Mouse (Mus musculus): Measurements from ENCODE around the gene Olfr159. TPM values are rescaled to one million over a fixed set of nuclear protein-coding genes. Genes with fewer than 3 reads are reported as not detected.
"Not testable (repeated sequence)": the region's sequence is repeated elsewhere in the genome, so short reads cannot be mapped to it uniquely, and the experiment has no call there.

Gene Olfr159
- total RNA-seq (2021): not detected

DNA sequence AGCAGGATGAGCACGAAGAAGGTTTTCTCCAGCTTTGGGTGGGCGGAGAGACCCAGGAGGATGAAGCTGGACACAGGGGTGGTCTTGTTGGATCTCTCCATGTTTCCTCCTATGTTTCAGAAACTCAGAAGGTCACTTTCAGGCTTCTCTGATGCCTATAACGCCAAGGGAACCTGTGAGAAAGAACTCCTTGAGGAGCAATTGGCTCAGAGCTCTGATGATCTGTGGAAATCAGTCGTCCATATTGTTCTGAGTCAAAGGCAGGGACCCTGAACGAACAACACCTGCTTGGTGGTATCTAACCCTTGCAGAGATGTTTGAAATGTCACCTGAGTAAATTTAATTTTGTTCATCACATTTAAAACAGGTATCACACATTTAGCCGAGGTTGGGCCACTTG, at the start of gene Olfr159:
TSS of gene Olfr159 (minus strand) at position 101 of the 400 bp plus-strand sequence.
- no peak for DNase-seq (ENCODE audit: extremely low spot score in 1 of 2, low spot score in 1 of 2)

DNA sequence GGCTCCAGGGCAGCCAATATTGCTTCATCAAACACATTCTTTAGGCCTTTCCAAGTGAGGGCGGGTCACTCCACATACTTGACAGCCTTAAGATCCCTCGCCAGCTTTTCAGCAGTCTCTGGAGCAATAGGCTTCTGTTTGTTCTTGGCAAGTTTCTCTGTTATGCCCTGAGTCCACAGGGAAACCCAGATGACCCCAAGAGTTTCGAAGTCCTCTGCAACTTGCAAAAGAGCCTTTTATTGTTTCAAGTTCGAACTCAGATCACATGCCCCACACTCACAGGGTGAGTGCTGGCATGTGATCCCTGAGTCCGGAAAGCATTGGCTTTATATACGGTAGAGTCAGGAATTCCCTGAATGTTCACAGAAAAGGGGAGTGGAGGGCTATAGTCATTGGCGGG, 28.1 kb upstream of the Olfr159 start:
- DNase-seq (ENCODE audit: extremely low spot score in 1 of 2, low spot score in 1 of 2): no peak

DNA sequence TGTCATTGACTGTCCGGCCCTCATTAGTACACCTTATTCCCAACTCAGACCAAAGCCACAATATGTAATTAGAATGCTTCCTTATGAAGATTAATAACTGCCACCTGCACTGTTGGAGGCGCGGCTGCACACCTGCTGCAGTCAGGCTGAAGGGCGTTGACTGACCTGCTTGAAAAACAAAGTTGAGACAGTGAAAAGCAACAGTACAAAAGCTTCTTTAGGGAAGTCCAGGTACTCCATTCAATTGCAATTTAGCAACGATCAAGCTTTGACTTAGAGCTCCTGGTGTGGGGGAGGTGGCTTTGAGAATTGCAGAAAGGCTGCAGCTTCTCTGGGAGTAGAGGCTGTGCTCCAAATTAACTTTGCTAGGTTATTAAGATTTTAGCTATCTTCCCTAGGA, 25.0 kb upstream of the Olfr159 start:
- not testable (repeated sequence) for DNase-seq (ENCODE audit: extremely low spot score in 1 of 2, low spot score in 1 of 2)

DNA sequence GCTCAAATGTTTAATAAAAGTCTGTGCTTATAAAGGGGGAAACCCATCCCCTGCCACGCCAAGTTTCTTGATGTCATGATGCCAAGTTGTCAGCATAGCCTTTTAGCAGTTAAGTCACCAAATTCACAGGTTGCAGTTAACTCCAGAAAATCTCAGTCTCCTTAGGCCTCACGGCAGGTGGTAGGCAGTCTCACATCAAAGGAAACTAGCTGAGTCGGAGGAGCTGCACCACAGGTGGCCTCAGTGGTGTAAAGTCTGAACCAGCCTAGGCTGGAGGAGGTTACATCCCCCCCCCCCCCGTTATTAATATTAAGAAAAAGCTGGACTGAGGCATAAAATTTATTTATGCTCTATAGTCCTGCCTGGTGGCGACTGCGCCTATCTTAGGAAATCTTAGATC, 24.5 kb upstream of the Olfr159 start:
- DNase-seq (ENCODE audit: extremely low spot score in 1 of 2, low spot score in 1 of 2): no peak

DNA sequence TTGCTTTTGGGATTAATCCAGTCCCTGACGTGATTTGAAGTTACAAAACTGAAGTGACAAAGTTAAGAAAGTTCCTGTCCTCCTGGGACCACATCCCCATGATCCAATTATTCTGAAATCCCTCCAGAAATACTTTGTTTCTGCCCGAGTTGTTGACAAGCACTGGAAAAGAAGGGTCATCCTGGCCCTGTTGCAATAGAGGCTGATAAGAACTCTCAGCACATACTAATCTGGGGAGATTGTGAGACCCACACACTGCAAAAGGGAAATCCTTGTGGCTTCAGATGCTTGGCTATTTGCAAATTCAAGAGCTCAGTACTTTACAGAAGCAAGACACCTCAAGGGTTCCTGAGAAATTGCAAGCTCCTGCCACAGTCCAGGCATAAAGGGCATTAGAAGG, 1.5 kb upstream of the Olfr159 start:
- DNase-seq (ENCODE audit: extremely low spot score in 1 of 2, low spot score in 1 of 2): no peak

DNA sequence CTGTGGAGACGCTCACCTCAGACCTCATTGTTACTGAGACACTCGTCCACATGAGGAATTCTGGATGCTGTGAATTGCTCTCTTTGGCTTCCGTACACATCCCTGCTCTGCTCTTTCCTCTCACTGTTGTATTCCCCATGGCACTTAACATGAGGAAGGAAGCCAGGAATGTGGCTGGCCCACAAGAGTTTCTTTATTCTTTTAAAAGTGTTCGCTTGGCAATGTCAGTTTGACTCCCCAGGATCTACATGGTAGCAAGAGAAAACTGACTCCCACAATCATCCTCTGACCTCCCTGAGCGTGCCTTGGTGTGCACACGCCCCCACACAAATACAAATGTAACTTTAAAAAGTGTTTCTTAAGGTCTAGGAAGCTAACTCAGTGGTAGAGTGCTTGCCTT, 817 bp upstream of the Olfr159 start:
- no peak for DNase-seq (ENCODE audit: extremely low spot score in 1 of 2, low spot score in 1 of 2)

DNA sequence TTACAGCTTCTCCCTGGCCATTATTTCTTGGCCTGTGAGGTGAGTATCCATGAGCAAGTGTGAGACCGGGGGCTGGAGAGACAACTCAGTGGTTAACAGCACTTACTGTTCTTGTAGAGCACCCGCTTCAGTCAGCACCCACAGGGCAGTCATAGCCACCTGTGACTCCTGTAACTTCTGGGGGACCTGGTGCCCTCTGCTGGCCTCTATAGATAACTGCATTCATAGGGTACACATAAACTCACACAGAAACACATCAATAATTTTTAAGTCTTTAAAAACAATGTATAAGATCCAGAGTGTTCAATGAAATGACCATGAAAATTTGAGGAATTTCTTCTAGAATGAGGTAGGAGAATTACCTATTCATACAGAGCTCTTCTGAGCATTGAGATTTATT, 1.4 kb downstream of the Olfr159 start:
- DNase-seq (ENCODE audit: extremely low spot score in 1 of 2, low spot score in 1 of 2): no peak

DNA sequence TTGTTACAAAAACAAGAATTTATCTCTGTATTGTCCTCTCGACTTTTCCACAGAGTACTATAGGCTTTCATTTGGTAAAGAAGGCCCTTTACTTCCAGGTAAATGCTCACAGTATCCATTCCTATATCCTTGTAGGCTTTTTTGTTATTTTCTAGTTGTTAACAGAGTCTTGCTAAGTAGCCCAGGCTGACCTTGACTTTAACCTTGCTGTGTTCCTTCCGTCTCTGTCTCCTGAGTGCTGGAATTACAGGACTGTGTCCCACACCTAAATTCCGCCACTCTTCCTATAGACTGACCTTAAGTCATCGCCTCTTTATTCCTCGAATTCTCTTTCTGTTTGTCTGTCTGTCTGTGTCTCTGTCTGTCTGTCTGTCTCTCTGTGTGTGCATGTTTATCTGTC, 2.5 kb downstream of the Olfr159 start:
- no peak for DNase-seq (ENCODE audit: extremely low spot score in 1 of 2, low spot score in 1 of 2)

DNA sequence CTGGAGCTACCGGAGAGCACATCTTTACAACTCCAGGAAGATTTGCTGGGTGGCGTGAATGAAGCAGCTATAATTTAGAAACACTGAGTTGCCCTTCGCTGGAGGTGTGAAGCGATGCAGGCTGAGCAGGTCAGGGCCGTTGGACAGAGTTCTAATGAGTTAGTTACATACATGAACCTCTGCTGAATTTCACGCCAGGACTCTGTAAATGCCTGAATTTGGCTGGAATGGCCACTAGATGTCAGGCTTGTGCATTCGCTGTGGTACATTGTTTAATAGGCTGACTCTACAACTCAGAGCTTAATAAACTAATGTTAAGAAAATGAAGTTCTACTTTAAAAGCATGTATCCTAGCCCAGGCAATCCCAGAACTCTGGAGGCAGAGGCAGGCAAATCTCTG, 7.4 kb downstream of the Olfr159 start:
- peak; percentile 28 to 61 for DNase-seq (ENCODE audit: extremely low spot score in 1 of 2, low spot score in 1 of 2)

DNA sequence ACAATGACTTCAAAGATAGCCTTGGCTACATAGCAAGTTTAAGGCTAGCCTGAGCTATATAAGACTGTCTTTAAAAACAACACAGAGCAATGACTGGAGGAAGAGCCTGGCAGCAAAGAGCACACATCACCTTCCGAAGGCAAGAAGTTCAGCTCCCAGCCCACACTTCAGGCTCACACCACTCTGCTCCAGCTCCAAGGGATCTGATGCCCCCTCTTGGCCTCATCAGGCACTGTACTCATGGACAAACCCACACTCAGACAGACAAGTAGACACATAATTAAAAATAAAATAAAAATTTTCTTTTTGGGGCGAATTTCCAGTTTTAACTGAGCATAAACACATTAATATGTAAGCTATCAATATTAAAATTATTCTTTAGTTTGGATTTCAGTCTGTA, 9.5 kb downstream of the Olfr159 start:
- DNase-seq (ENCODE audit: extremely low spot score in 1 of 2, low spot score in 1 of 2): no peak

DNA sequence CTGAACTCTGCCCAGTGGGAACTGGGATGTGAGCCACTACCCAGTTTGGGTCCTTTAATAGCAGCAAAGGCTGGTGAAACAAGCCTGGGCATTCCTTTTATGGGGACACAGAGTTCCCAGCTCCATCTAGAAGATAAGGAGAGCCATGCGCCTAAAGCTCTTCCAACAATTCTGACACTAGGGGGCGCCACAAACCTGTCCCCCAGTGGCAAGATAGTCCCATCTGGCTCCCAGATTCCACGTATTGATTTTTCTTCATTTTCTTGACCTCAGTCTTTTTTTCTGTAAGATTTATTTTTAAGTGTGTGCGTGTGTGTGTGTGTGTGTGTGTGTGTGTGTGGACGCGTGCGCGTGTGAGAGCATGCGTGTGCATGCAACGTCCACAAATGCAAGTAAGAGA, 10.3 kb downstream of the Olfr159 start:
- peak in 1 of 2 experiments; percentile 59 for DNase-seq (ENCODE audit: extremely low spot score in 1 of 2, low spot score in 1 of 2)

DNA sequence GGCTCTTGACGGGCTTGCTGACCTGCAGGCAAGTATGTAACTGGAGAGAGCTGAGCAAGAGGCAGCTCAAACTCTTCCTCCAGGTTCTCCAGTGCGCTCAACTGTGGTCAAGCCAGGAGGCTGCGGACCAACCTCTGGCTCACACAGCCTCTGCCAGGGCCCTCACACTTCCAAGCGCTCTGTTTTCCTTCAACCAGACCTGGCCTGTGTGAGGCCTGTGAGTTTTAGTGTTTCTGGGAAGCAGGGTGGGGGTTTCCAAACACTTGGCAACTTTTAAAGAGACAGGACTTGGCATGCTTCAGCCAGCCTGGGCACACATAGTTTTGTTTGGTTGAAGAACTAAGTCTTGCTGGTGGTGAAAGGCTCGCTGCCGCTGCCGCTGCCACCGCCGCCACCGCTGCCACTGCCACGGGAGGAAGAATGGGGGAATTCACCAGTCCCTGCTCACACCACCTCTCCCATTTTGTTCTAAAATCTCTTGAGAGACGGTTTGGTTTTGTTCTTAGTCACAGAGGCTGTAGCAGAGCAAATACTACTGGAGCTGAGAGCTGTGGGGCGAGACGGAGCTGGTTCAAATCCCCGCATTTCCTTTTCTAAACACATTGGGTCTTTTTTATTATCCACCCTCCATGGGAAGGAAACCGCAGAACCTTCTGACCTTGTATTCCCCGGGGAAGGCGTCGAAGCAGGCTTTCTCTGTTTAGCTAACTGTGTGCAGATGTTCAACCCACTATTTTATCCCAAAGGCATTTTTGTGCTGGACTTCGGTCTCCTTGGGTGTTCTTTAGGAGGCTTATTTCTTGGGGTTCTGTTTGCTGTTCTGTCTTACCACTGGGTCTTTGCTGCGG, 11.0 kb downstream of the Olfr159 start:
- DNase-seq (ENCODE audit: extremely low spot score in 1 of 2, low spot score in 1 of 2): peak in 1 of 2 experiments; percentile 8

DNA sequence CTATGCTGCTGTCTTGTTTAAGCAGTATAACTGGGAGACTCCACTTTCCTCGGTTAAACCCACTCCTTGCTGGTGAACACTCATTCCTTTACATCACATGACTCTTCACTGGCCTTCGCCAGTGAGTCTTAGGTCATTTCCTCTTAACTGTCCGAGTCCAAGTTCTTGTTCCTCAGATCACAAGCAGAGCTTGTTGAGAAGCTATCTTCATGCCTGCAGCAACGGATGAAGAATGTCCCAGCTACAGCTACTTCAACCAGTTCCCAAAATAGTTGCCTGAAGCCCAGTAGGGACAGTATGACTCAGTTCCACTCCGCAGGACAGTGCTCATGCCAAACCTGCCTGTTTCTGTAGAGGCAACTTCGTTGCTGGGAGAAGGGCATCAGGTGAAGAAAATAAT, 13.6 kb downstream of the Olfr159 start:
- DNase-seq (ENCODE audit: extremely low spot score in 1 of 2, low spot score in 1 of 2): no peak

DNA sequence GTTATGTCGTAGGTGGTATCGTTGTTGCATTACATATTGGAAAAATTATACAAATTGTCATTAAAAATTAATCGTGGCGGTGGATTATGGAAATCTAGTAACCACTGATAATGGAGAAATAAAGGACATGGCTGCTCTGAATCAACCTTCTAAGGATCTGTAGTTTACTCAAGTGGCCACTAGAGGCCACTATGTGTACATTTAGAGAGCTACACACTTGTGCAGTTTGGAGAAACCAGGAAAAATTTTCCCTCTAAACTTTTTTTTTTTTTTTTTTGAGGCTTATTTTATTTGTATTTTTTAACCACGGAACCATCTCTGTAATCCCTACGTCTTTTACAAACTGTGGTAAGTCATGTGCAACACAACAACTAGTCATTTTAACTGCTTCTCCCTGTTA, 25.6 kb downstream of the Olfr159 start:
- DNase-seq (ENCODE audit: extremely low spot score in 1 of 2, low spot score in 1 of 2): no peak

DNA sequence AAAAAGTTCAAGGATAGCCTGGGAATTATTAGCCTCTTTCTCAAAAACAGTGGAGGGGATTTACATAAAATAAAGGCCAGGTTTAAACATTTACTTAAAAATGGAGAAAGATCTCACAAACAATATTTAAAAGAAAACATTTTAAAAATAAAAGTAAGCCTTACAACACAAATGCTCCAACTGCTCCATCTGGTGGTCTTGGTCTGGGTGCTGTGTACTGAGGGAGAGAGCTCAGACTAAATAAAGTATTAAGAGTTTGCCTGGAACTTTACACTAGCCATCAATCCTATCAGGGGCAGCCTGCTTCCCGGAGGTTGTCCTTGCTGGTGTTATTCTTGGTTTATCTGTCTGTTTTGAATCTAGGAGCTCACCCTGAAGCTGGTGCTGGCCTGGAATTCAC, 27.7 kb downstream of the Olfr159 start:
- DNase-seq (ENCODE audit: extremely low spot score in 1 of 2, low spot score in 1 of 2): no peak

DNA sequence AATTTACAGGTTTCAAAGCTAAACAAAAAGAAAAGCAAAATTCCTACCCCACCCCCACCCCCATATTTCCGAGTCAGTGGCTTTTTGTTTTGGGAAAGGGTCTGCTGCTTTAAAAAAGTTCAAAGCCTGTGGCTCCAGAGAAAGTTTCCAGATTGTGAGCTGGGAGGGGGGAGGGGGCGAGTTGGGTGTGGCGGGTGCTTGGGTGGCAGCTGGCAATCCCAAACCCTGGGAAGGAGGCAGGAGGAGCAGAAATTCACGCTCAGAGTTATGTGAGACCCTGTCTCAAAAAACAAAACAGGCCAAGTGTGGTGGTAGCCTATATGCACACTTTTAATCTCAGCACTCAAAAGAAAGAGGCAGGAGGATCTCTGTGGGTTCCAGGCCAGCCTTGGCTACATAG, 28.2 kb downstream of the Olfr159 start:
- DNase-seq (ENCODE audit: extremely low spot score in 1 of 2, low spot score in 1 of 2): no peak

DNA sequence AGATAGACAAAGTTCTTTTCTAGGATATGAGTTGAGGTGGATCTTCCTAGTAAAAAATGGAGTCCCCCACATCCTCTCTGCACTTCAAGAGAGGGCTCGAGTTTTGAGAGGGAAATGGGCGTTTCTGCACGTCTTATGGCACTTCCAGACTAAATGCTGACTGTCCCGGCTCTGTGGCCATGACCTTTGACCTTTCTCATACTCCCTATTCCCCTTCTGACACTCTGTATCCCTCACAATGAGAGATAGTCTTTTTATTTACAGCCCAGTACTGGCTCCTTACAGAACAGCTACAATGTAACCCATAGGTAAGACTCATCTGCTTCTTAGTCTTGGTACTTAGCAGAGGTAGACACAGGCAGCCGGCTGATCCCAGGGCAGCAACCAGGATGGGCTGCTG, 29.3 kb downstream of the Olfr159 start:
- no peak for DNase-seq (ENCODE audit: extremely low spot score in 1 of 2, low spot score in 1 of 2)

DNA sequence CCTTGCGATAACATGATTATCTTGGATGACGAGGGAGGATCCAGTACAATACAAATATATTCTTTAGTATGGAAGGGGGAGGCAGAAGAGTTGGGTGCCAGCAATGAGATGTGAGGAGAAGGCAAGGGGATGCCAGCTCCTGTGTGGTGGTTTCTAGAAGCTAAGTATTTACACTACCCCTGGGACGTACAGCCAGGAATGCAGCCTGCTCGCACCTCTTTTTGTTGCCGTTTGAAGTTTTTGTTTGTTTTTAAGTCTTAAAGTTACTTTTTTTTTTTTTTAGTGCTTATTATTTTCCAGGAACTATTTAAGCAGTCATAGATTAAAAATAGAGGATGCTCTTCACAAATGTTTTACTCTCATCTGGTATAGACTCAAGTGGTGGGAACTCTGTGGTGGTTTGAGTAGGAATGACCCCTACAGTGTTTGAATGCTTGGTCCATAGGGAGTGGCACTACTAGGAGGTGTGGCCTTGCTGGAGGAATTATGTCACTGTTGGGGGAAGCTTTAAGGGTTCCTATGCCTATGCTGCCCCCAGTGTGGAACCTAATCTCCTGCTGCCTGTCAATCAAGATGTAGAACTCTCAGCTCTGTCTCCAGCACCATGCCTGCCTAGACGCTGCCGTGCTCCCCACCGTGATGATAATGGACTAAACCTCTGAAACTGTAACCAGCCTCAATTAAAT, 31.7 kb downstream of the Olfr159 start:
- DNase-seq (ENCODE audit: extremely low spot score in 1 of 2, low spot score in 1 of 2): no peak

DNA sequence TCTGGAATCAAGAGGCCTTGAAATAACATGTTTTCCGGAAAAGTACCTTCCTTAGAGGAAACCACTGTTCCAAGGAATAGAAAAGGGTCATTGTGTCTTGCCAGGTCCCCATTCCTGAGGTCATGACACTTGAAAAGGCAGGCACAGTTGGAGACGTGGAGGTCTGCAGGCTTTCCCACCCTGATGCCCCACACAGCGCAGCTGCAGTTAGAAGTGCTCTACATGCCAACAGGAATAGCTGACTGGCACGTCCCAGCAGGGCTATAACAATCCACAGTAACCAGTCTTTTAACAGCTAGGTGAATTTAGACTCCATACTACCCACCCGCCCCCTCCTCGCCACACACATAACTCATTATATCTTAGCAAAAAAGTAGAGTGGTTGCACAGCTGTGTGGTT, 33.7 kb downstream of the Olfr159 start:
- no peak for DNase-seq (ENCODE audit: extremely low spot score in 1 of 2, low spot score in 1 of 2)

DNA sequence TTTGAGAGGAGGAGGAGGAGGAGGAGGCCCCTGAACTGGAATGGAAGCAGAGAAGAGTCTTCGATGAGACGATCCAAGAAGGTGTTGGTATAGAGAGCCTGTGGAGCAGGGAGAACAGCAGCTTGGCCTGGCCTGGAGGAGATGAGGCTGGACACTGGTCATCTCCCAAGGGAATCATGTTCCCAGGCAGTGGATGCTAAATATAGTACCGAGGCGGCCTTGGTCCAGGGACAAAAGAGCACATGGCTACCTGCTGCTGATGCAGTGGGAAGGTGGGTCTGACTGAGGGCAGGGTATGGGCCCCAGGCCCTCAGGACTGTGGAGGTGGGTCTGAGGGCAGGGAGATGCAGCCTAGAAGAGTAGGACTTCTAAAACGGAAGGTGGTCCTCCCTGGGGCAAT, 37.6 kb downstream of the Olfr159 start:
- DNase-seq (ENCODE audit: extremely low spot score in 1 of 2, low spot score in 1 of 2): no peak

DNA sequence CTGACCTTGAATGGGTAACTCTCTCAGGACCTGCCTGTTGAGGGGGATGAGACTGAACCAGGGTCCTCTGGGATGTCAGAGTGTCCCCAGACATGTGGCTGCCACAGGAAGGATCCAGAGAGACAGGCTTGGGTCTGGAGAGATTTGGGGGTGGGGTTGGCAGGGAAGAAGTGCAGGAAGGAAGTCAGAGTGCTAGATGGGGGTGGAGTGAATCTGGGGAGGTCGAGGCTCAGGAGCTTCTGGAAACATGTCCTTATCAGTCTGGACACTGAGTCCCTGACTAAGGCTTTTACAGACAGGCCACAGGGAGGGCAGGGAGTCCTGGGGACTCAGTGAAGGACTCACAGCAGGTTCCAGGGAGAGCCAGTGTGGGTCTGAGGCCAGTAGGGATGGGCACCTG, 38.6 kb downstream of the Olfr159 start:
- no peak for DNase-seq (ENCODE audit: extremely low spot score in 1 of 2, low spot score in 1 of 2)

DNA sequence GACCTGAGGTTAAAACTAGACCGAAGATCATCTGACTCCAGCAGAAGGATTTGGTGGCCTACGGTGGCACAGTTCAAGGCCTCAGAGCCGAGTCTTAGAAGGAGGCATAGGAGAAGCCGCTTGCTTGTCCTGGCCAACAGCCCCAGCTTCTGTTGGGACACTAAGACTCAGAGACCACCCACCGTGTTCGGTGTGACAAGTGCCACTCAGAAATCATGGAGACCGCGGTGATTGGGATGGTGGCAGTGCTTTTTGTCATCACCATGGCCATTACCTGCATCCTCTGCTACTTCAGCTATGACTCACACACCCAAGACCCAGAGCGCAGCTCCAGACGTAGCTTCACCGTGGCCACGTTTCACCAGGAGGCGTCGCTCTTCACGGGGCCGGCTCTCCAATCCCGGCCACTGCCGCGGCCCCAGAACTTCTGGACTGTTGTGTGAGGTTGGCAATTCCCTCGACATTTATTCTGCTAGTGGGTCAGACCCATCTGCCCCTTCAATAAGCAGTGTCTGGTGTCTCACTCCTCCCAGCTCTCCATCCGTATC, 40.0 kb downstream of the Olfr159 start:
- no peak for DNase-seq (ENCODE audit: extremely low spot score in 1 of 2, low spot score in 1 of 2)
